Mouse (Mus musculus): ENCODE measurements at regions not wholly inside any gene's neighbourhood (a gene's known extent, or its start where the extent isn't known, plus 50 kb on each side); places are given as distances from the start of the nearest gene placed in this dataset.

DNA sequence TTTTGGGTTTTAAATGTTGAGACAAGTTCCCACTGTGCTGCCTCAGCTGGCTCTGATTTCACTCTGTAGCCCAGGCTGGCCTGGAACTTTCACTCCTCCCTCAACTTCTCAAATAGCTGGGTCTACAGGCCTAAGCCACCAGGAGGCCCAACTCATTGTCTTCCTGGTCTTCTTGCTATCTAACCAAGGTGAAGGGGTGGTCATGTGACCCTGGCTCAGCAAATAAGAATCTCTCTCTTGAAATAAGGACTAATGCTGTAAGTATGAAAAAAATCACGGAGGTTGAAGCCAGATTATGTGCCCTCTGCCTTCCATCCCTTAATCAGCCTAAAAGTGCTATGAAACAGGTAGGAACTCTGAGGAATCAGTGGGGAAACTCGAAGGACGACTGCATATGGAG, 208.7 kb upstream of the Rreb1 start:
- no peak overlapping the region for H3K9ac ChIP-seq
- WGBS, result 88% methylated on average over 3 of the region's 3 CpGs
- DNase-seq (ENCODE audit: low spot score) (no peak), ATAC-seq (ENCODE audit: low FRiP score) (no peak)
- no peak overlapping the region for H3K27ac ChIP-seq
- no peak overlapping the region for H3K4me2 ChIP-seq (replicated peaks)
- no peaks in the 10 kb centered on the region for H3K9me3 ChIP-seq (ENCODE audit: control insufficient read depth, low read length)
- no peak overlapping the region for H3K4me3 ChIP-seq (replicated peaks; ENCODE audit: low read length)
- no peaks in the 10 kb centered on the region for H3K36me3 ChIP-seq (replicated peaks; ENCODE audit: control insufficient read depth, insufficient read depth)
- no peaks in the 10 kb centered on the region for H3K4me1 ChIP-seq (replicated peaks; ENCODE audit: control insufficient read depth, insufficient read depth, low read length)
- no peaks in the 10 kb centered on the region for H3K27me3 ChIP-seq (ENCODE audit: control insufficient read depth, insufficient read depth, low read length)

GRCm38 (mm10) chr13:37572983-37573382, 205.2 kb upstream of the Rreb1 start:
- 63% methylated on average over 3 of the region's 3 CpGs for WGBS
- Histone ChIP-seq H3K9me3 (ENCODE audit: control insufficient read depth, low read length) (no peaks in the 10 kb centered on the region), H3K27me3 (ENCODE audit: control insufficient read depth, insufficient read depth, low read length) (no peaks in the 10 kb centered on the region), H3K4me2 (replicated peaks) (no peak overlapping the region), H3K4me1 (replicated peaks; ENCODE audit: control insufficient read depth, insufficient read depth, low read length) (no peaks in the 10 kb centered on the region), H3K9ac (no peak overlapping the region), H3K36me3 (replicated peaks; ENCODE audit: control insufficient read depth, insufficient read depth) (no peaks in the 10 kb centered on the region), H3K4me3 (replicated peaks; ENCODE audit: low read length) (no peak overlapping the region), H3K27ac (no peak overlapping the region)
- DNase-seq (ENCODE audit: low spot score), result no peak
- ATAC-seq (ENCODE audit: low FRiP score), result no peak

GRCm38 (mm10) chr13:37579231-37579630, 199.0 kb upstream of the Rreb1 start:
- Histone ChIP-seq H3K9ac (no peak overlapping the region), H3K36me3 (replicated peaks; ENCODE audit: control insufficient read depth, insufficient read depth) (no peaks in the 10 kb centered on the region), H3K9me3 (ENCODE audit: control insufficient read depth, low read length) (no peaks in the 10 kb centered on the region), H3K27ac (peak overlapping the region; percentile 60; the same call in 1 of the 2 replicates), H3K27me3 (ENCODE audit: control insufficient read depth, insufficient read depth, low read length) (no peaks in the 10 kb centered on the region), H3K4me1 (replicated peaks; ENCODE audit: control insufficient read depth, insufficient read depth, low read length) (no peaks in the 10 kb centered on the region; the same call in 1 of the 2 replicates), H3K4me3 (replicated peaks; ENCODE audit: low read length) (no peak overlapping the region), H3K4me2 (replicated peaks) (no peak overlapping the region)
- WGBS, result 86% methylated on average over 10 of the region's 10 CpGs
- DNase-seq (ENCODE audit: low spot score), result no peak
- no peak for ATAC-seq (ENCODE audit: low FRiP score)

DNA sequence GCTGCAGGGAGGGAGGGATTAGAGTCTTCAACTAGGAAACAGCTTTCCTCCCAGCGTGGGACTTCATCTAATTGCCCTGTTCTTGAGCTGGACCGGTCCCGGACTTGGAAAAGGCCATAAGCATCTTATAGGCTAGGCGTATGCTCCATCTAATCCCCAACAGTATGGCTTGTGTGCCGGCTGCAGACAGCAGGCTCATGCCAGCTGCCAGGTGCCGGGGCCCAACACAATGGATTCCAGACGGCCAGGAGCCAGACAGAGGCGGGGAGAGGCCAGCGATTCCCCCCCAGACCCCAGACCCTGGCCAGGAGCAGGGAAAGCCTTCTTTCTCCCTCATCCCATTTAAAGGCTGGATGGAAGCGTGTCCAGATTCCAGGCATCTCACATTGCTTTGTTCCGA, 198.4 kb upstream of the Rreb1 start:
- Histone ChIP-seq H3K4me1 (replicated peaks; ENCODE audit: control insufficient read depth, insufficient read depth, low read length) (no peaks in the 10 kb centered on the region; the same call in 1 of the 2 replicates), H3K9me3 (ENCODE audit: control insufficient read depth, low read length) (no peaks in the 10 kb centered on the region), H3K27me3 (ENCODE audit: control insufficient read depth, insufficient read depth, low read length) (no peaks in the 10 kb centered on the region), H3K4me3 (replicated peaks; ENCODE audit: low read length) (no peak overlapping the region), H3K36me3 (replicated peaks; ENCODE audit: control insufficient read depth, insufficient read depth) (no peaks in the 10 kb centered on the region), H3K9ac (peak overlapping the region; percentile 49), H3K4me2 (replicated peaks) (no peak overlapping the region), H3K27ac (peak overlapping the region; percentile 60)
- ATAC-seq (ENCODE audit: low FRiP score) (peak; percentile 69), DNase-seq (ENCODE audit: low spot score) (peak; percentile 50)
- whole genome bisulfite sequencing, result 32% methylated on average over 11 of the region's 11 CpGs

- ATAC-seq (ENCODE audit: low FRiP score), result no peak
Observed at GRCm38 (mm10) chr13:37580806-37581205, 197.4 kb upstream of the Rreb1 start.

DNA sequence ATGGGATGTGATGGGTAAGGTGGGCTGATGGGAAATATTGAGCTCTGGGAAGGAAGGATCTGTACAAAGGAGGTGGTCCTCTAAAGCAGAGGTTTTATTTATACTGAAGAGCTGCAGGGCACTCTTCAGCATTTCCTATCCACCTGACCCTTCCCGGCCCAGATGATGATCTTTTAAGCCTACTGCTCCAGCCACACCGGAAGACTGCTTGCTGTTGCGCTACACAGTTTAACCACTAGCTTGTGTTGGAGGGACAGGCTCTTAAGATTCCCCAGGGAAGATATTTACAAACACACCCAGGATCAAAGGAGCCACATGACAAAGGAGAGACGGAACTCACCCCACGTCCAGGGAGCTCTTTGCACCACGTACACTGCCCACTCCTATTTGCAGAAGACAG, 196.8 kb upstream of the Rreb1 start:
- no peak for DNase-seq (ENCODE audit: low spot score)
- no peaks in the 10 kb centered on the region for H3K27me3 ChIP-seq (ENCODE audit: control insufficient read depth, insufficient read depth, low read length)
- ATAC-seq (ENCODE audit: low FRiP score), result no peak
- H3K9me3 ChIP-seq (ENCODE audit: control insufficient read depth, low read length), result no peaks in the 10 kb centered on the region
- WGBS, result 63% methylated on average over 6 of the region's 6 CpGs
- no peaks in the 10 kb centered on the region for H3K36me3 ChIP-seq (replicated peaks; ENCODE audit: control insufficient read depth, insufficient read depth)
- H3K4me1 ChIP-seq (replicated peaks; ENCODE audit: control insufficient read depth, insufficient read depth, low read length), result no peaks in the 10 kb centered on the region; the same call in 1 of the 2 replicates
- no peak overlapping the region for H3K27ac ChIP-seq
- H3K4me3 ChIP-seq (replicated peaks; ENCODE audit: low read length), result no peak overlapping the region
- no peak overlapping the region for H3K4me2 ChIP-seq (replicated peaks)
- no peak overlapping the region for H3K9ac ChIP-seq

More at GRCm38 (mm10) chr13:37580806-37581205, 197.4 kb upstream of the Rreb1 start:
- WGBS, result 90% methylated on average over 2 of the region's 2 CpGs
- DNase-seq (ENCODE audit: low spot score), result no peak
- no peaks in the 10 kb centered on the region for H3K27me3 ChIP-seq (ENCODE audit: control insufficient read depth, insufficient read depth, low read length)
- H3K9ac ChIP-seq, result no peak overlapping the region
- H3K9me3 ChIP-seq (ENCODE audit: control insufficient read depth, low read length), result no peaks in the 10 kb centered on the region
- H3K4me3 ChIP-seq (replicated peaks; ENCODE audit: low read length), result no peak overlapping the region
- H3K36me3 ChIP-seq (replicated peaks; ENCODE audit: control insufficient read depth, insufficient read depth), result no peaks in the 10 kb centered on the region
- no peak overlapping the region for H3K27ac ChIP-seq
- no peak overlapping the region for H3K4me2 ChIP-seq (replicated peaks)
- H3K4me1 ChIP-seq (replicated peaks; ENCODE audit: control insufficient read depth, insufficient read depth, low read length), result no peaks in the 10 kb centered on the region; the same call in 1 of the 2 replicates

DNA sequence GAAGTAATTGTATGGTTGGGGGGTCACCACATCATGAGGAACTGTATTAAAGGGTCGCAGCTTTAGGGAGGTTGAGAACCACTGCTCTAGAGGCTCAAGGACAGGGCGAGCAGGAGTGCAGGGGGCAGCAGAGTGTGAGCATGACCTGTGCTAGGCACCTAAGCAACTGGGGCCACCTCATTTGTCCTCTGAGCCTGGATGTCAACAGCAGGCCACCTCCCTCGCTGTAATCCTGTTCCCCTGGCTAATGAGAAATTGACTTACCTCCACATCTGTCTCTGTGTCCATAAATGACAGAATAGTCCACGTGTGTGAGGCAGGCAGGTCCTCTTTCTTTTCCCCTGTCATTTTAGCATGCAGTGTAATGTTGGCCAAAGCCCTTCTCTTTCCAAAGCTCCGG, 192.7 kb upstream of the Rreb1 start:
- ATAC-seq (ENCODE audit: low FRiP score), result no peak
- H3K4me3 ChIP-seq (replicated peaks; ENCODE audit: low read length), result no peak overlapping the region
- H3K4me2 ChIP-seq (replicated peaks), result no peak overlapping the region
- no peak overlapping the region for H3K9ac ChIP-seq
- H3K27me3 ChIP-seq (ENCODE audit: control insufficient read depth, insufficient read depth, low read length), result no peaks in the 10 kb centered on the region
- H3K27ac ChIP-seq, result no peak overlapping the region
- H3K4me1 ChIP-seq (replicated peaks; ENCODE audit: control insufficient read depth, insufficient read depth, low read length), result no peaks in the 10 kb centered on the region
- H3K9me3 ChIP-seq (ENCODE audit: control insufficient read depth, low read length), result no peaks in the 10 kb centered on the region
- no peak for DNase-seq (ENCODE audit: low spot score)
- no peaks in the 10 kb centered on the region for H3K36me3 ChIP-seq (replicated peaks; ENCODE audit: control insufficient read depth, insufficient read depth)
- whole genome bisulfite sequencing, result 84% methylated on average over 5 of the region's 5 CpGs

DNA sequence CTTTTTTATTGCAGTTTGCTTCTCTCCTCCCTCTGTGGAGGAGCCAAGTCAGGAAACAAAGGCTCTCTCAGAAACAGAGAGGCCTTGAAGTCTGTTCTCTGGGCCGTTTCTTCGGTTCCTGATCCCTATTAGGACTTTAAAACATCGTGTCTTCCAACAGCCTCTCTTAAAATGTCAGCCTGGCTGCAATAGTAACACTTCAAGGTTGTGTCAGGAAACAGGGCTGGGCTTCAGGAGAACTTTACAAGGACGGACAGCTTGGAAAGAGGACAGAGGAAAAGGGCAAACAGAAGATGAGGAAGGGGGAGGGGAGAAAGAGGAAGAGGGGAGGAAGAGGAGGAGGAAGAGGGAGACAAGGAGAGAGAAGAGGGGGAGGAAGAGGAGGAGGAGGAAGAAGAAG, 191.7 kb upstream of the Rreb1 start:
- DNase-seq (ENCODE audit: low spot score) (no peak), ATAC-seq (ENCODE audit: low FRiP score) (no peak)
- no peaks in the 10 kb centered on the region for H3K27me3 ChIP-seq (ENCODE audit: control insufficient read depth, insufficient read depth, low read length)
- H3K9me3 ChIP-seq (ENCODE audit: control insufficient read depth, low read length), result no peaks in the 10 kb centered on the region
- 72% methylated on average over 4 of the region's 4 CpGs for WGBS
- no peak overlapping the region for H3K9ac ChIP-seq
- no peak overlapping the region for H3K27ac ChIP-seq
- no peaks in the 10 kb centered on the region for H3K4me1 ChIP-seq (replicated peaks; ENCODE audit: control insufficient read depth, insufficient read depth, low read length)
- no peak overlapping the region for H3K4me2 ChIP-seq (replicated peaks)
- H3K36me3 ChIP-seq (replicated peaks; ENCODE audit: control insufficient read depth, insufficient read depth), result no peaks in the 10 kb centered on the region
- H3K4me3 ChIP-seq (replicated peaks; ENCODE audit: low read length), result no peak overlapping the region

DNA sequence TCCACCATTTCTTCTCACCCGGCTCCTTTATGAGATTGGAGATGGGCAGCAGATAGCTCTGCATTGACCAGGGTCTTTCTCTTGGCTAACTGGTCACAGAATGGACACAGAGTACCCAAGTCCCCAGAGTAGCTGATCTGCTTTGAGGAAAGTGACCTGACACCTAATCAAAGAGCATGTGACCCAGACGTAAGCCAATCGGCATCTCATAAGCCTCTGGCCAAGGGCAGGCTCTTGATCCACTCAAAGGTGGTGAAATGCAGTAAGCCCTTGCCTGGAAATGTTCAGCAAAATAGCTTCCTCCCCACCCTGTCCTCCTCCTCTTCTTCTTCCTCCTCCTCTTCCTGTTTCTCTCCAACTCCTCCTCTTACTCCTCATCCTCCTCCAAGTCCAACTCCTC, 190.3 kb upstream of the Rreb1 start:
- no peaks in the 10 kb centered on the region for H3K36me3 ChIP-seq (replicated peaks; ENCODE audit: control insufficient read depth, insufficient read depth)
- H3K9ac ChIP-seq, result no peak overlapping the region
- H3K4me2 ChIP-seq (replicated peaks), result no peak overlapping the region
- ATAC-seq (ENCODE audit: low FRiP score) (no peak), DNase-seq (ENCODE audit: low spot score) (no peak)
- no peak overlapping the region for H3K4me3 ChIP-seq (replicated peaks; ENCODE audit: low read length)
- no peak overlapping the region for H3K27ac ChIP-seq
- H3K4me1 ChIP-seq (replicated peaks; ENCODE audit: control insufficient read depth, insufficient read depth, low read length), result no peaks in the 10 kb centered on the region
- H3K9me3 ChIP-seq (ENCODE audit: control insufficient read depth, low read length), result no peaks in the 10 kb centered on the region
- 99% methylated on average over 3 of the region's 3 CpGs for WGBS
- no peaks in the 10 kb centered on the region for H3K27me3 ChIP-seq (ENCODE audit: control insufficient read depth, insufficient read depth, low read length)

DNA sequence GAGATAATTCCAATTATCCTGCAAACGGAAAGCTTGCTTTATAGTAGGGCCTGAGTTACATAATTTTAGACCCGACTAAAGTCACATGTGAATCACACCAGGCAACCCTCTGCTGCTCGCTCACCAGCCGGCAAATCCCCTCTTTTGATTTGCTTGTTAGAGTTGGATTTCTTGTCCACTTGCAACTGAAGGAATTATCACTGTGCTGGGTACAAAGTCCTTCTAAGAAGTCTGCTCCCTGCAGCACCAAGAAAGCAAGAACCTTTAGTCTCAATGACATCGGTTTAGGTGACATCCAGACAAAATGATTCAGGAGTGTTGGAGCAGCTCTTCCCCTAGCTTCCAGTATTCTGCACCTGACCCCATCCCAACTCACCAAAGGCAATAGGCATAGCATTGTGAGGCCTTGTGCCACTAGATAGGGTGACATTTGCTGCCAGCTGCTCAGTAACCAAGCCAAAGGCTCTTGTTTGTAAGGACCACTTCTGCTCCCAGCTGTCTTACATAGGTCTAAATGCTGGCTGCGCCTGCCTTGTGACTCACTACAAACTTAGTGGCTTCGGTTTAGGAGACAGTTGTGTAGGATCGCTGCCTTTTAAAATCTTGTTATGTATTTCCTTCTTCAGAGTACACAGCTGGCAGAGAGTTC, 189.5 kb upstream of the Rreb1 start:
- Histone ChIP-seq H3K4me3 (replicated peaks; ENCODE audit: low read length) (no peak overlapping the region), H3K4me1 (replicated peaks; ENCODE audit: control insufficient read depth, insufficient read depth, low read length) (no peaks in the 10 kb centered on the region), H3K4me2 (replicated peaks) (no peak overlapping the region), H3K27me3 (ENCODE audit: control insufficient read depth, insufficient read depth, low read length) (no peaks in the 10 kb centered on the region), H3K36me3 (replicated peaks; ENCODE audit: control insufficient read depth, insufficient read depth) (no peaks in the 10 kb centered on the region), H3K9ac (no peak overlapping the region), H3K27ac (no peak overlapping the region), H3K9me3 (ENCODE audit: control insufficient read depth, low read length) (no peaks in the 10 kb centered on the region)
- DNase-seq (ENCODE audit: low spot score) (no peak), ATAC-seq (ENCODE audit: low FRiP score) (no peak)
- WGBS, result 89% methylated on average over 8 of the region's 8 CpGs

Data from hindbrain, embryonic 14.5 days (tissue).